Mouse (Mus musculus) lung, adult 2 months (tissue): Measurements from ENCODE around the gene Nme7.

ENCODE experiments used
- CTCF ChIP-seq: fragments of 200-500 bp; IDR thresholded peaks from 2 replicates; pipeline ENCODE4 v1.5.1; 2011; ENCODE audit warnings: mild to moderate bottlenecking, low read length, control low read depth; ENCODE audit not compliant: insufficient read depth
- POLR2A ChIP-seq: fragments of 200-500 bp; IDR thresholded peaks from 2 replicates; pipeline ENCODE4 v1.6.1; 2011; ENCODE audit warnings: low read depth, mild to moderate bottlenecking, control low read depth, low read length, borderline replicate concordance; ENCODE audit errors: extremely low read depth

GRCm38 (mm10) chr1:164474310-164474709, 170.4 kb downstream of the Nme7 start:
- TF ChIP-seq CTCF (no peak), POLR2A (no peak)
